In the genomic region with DNA sequence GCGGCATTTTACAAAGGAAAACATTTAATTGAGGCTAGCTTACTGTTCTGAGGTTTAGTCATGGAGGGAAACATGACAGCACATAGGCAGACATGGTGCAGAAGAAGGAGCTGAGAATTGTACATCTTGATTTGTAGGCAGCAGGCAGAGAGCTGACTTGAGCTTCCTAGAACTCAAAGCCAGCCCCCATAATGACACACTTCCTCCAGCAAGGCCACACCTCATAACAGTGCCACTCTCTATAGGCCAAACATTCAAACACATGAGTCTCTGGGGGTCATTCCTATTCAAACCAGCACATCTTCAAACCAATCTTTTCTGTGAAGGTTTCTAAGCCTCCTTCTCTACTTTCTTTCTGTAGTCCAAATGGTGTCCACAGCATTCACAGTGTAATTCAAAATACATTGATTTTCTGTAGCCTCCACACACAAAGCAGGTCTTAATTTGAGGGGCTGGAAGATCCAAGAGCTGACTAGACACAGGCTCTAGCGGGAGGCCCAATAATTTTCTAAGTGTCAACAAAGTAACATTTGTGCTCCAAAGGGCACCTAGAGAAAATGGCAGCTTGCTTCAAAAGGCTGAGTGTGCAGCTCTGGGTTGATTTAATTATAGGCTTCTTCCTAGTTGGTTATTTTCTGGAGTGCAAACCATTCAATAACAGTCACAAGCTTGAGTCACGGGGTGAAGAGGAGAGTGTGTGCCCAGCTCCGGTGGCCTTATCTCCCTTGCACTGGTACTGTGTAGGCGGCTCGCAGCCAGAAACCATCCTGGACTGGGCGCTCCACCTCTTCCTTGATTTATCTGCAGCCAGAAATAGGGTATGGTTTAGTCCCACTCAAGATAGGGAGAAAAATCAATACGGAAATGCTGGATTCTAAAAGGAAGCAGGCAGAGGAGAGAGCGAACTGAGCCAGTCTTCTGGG, we compare ENCODE assay signal across 14 mouse cellular contexts. TPM values are rescaled to one million over a fixed set of nuclear protein-coding genes. Genes with fewer than 3 reads are reported as not detected.
DNase-seq lines count a peak whose midpoint lies in the region; ATAC-seq and TF ChIP-seq lines count a peak whose summit lies in the region.
"Had no signal": no experiment of that assay in that cellular context is flagged by ENCODE, and none has a peak within 500 bp of the region (broad histone marks: within the 10 kb centered on the region; RNA-seq: fewer than 3 reads in every experiment).

No protein-coding gene starts in this region.

- ATAC-seq in frontal cortex, adult (ENCODE audit: low TSS enrichment), result 0 out of 2 replicates have a peak, but pooled peaks have one; percentile 9
- ATAC-seq in heart, embryonic 11.5 days (replicated peaks; ENCODE audit: insufficient number of reproducible peaks, low FRiP score, low TSS enrichment), result no peak
- ATAC-seq in intestine, postnatal 0 days, result peak; percentile 90
- no peak for ATAC-seq in CD4-positive, CD25-positive, alpha-beta regulatory T cell, adult 4 months
- ATAC-seq: hindbrain, embryonic 16.5 days had no signal

- peak overlapping the region; percentile 31 for H3K4me2 ChIP-seq in heart, embryonic 11.5 days
- no peak overlapping the region; the same call in 1 of the 2 replicates for H3K4me2 ChIP-seq in intestine, postnatal 0 days (replicated peaks; ENCODE audit: low read depth)

- no peaks in the 10 kb centered on the region for H3K27me3 ChIP-seq in heart, embryonic 11.5 days (ENCODE audit: control insufficient read depth, insufficient read depth, low read length)
- no peaks in the 10 kb centered on the region for H3K27me3 ChIP-seq in intestine, postnatal 0 days (replicated peaks; ENCODE audit: control insufficient read depth, insufficient read depth, low read length)

- no peaks in the 10 kb centered on the region for H3K36me3 ChIP-seq in heart, embryonic 11.5 days (ENCODE audit: control insufficient read depth, insufficient read depth, low read length)
- no peaks in the 10 kb centered on the region for H3K36me3 ChIP-seq in intestine, postnatal 0 days (ENCODE audit: control insufficient read depth, insufficient read depth)

- TF ChIP-seq CTCF in intestine, postnatal 0 days (IDR thresholded peaks at IDR 0.05; ENCODE audit: low read depth), result no peak

- H3K27ac ChIP-seq in heart, embryonic 11.5 days (ENCODE audit: low read depth, low read length), result peak overlapping the region; percentile 46; the same call in 1 of the 2 replicates
- peak overlapping the region; percentile 50 for H3K27ac ChIP-seq in intestine, postnatal 0 days (ENCODE audit: low read depth, low read length)
- H3K27ac ChIP-seq: macrophage had no signal

- 49% methylated on average over 9 of the region's 9 CpGs for WGBS in heart, embryonic 11.5 days (ENCODE audit: insufficient replicate concordance)
- WGBS in intestine, postnatal 0 days, result 60% methylated on average over 9 of the region's 9 CpGs

- H3K4me3 ChIP-seq in heart, embryonic 11.5 days (ENCODE audit: low read depth, low read length), result no peak overlapping the region
- no peak overlapping the region for H3K4me3 ChIP-seq in intestine, postnatal 0 days (ENCODE audit: low read depth, low read length)

- no peaks in the 10 kb centered on the region for H3K4me1 ChIP-seq in heart, embryonic 11.5 days (ENCODE audit: control insufficient read depth, insufficient read depth, low read length)
- H3K4me1 ChIP-seq in intestine, postnatal 0 days (replicated peaks; ENCODE audit: control insufficient read depth, insufficient read depth, low read length), result no peaks in the 10 kb centered on the region

- no peak overlapping the region for H3K9ac ChIP-seq in heart, embryonic 11.5 days (ENCODE audit: low read depth, low read length)
- H3K9ac ChIP-seq in intestine, postnatal 0 days (ENCODE audit: low read depth, low read length), result no peak overlapping the region

- H3K9me3 ChIP-seq in heart, embryonic 11.5 days (replicated peaks; ENCODE audit: control insufficient read depth, low read length), result no peaks in the 10 kb centered on the region
- H3K9me3 ChIP-seq in intestine, postnatal 0 days (ENCODE audit: control insufficient read depth), result no peaks in the 10 kb centered on the region

- DNase-seq in frontal cortex, postnatal 10 days (ENCODE audit: low spot score in 2 of 2), result no peak
- peak; percentile 31 to 44 for DNase-seq in spleen, postnatal 36 days (ENCODE audit: low spot score in 2 of 2)
- no peak for DNase-seq in layer of hippocampus, adult 18-20 months (ENCODE audit: low spot score in 2 of 2)
- DNase-seq in cerebellum, postnatal 4 days (ENCODE audit: low spot score in 2 of 2), result no peak
- DNase-seq: adrenal gland, postnatal 10 days; cerebellum, adult 11-12 months; kidney, postnatal 25 days; right cerebral cortex, adult 18-20 months had no signal

RNA-seq across cellular contexts. Expression of gene Prkci, which starts 7.9 kb away (rescaled TPM):
- polyA plus RNA-seq in heart, embryonic 11.5 days (2014; fragmentation: Nextera tagmentation; extraction: Ambion mirVana), result 20.6 and 26.8 TPM in 2 replicates
- polyA plus RNA-seq in intestine, postnatal 0 days (2015; fragmentation: Nextera tagmentation; extraction: Ambion mirVana), result 14.0 and 14.5 TPM in 2 replicates
- polyA plus RNA-seq in CD4-positive, CD25-positive, alpha-beta regulatory T cell, adult 4 months (2017; shearing (Covaris generic)), result 1 to 10 TPM; 1.4 to 2.8 TPM
- total RNA-seq in layer of hippocampus, adult 18-20 months (2021), result 10 to 100 TPM; 56.7 to 65.8 TPM

RNA-seq across cellular contexts. Expression of gene Phc3, which starts 18.4 kb away (rescaled TPM):
- 5.5 and 6.7 TPM in 2 replicates for polyA plus RNA-seq in heart, embryonic 11.5 days (2014; fragmentation: Nextera tagmentation; extraction: Ambion mirVana)
- polyA plus RNA-seq in intestine, postnatal 0 days (2015; fragmentation: Nextera tagmentation; extraction: Ambion mirVana), result 3.5 and 3.8 TPM in 2 replicates
- 10 to 100 TPM; 50.6 to 58.6 TPM for polyA plus RNA-seq in CD4-positive, CD25-positive, alpha-beta regulatory T cell, adult 4 months (2017; shearing (Covaris generic))
- total RNA-seq in layer of hippocampus, adult 18-20 months (2021), result 10 to 100 TPM; 38.7 TPM

Comparison
In these comparisons a context has a peak if more than half of its experiments do, and no peak if none do; other contexts are left out.
1. ATAC-seq: peak in frontal cortex, adult (single experiment) and intestine, postnatal 0 days (single experiment); none in heart, embryonic 11.5 days (single experiment) and CD4-positive, CD25-positive, alpha-beta regulatory T cell, adult 4 months (single experiment).
2. DNase-seq: peak in spleen, postnatal 36 days (2 of 2); none in frontal cortex, postnatal 10 days (0 of 2), layer of hippocampus, adult 18-20 months (0 of 2) and cerebellum, postnatal 4 days (0 of 2).